Mouse (Mus musculus): ENCODE results near the gene Krt75.
"Not testable (repeated sequence)": the region's sequence is repeated elsewhere in the genome, so short reads cannot be mapped to it uniquely, and the experiment has no call there.

The Krt75 gene

DNA sequence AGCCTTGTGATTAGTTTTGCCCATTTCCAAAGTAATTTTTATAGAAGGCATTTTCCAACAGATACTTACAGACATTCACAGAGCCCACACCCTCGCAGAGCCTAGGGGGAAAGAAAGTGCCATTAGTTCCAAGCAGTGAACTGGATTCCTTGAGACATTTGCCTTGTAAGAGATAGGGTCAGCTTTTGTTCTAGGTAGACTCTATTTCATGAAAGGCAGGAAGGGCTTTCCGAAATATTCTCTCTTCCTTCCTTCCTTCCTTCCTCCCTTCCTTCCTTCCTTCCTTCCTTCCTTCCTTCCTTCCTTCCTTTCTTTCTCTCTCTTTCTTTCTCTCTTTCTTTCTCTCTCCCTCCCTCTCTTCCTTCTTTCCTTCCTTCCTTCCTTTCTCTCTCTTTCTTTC is 56.5 kb downstream of the Krt75 start, which contains the start of gene Gm49425:
Gene Gm49425 (minus strand): TSS at position 101 of the 400 bp plus-strand sequence.
- not testable (repeated sequence) for DNase-seq (ENCODE audit: low read depth, low spot score)

All from A20 (cell line).